Mouse (Mus musculus) midbrain, embryonic 13.5 days (tissue): ENCODE data around the gene Gm8113. TPM values are rescaled to one million over a fixed set of nuclear protein-coding genes. Genes with fewer than 3 reads are reported as not detected.
"Not testable (repeated sequence)": the region's sequence is repeated elsewhere in the genome, so short reads cannot be mapped to it uniquely, and the experiment has no call there.

Source experiments
- ATAC-seq: fragments of 200-750 bp; cut with Nextera tagmentation; 2 replicates; pipeline ENCODE4 v1.8.0; 2017; ENCODE audit warnings: mild to moderate bottlenecking, moderate TSS enrichment, moderate library complexity
- H3K27ac ChIP-seq: fragments of 300-500 bp; sonication (generic); 2 replicates; pipeline ENCODE4 v1.5.1; 2015; ENCODE audit warnings: inconsistent platforms, mild to moderate bottlenecking, moderate library complexity
- H3K27me3 ChIP-seq: fragments of 300-500 bp; sonication (generic); 2 replicates; pipeline ENCODE4 v1.6.1; 2015; ENCODE audit warnings: mild to moderate bottlenecking, inconsistent platforms
- H3K36me3 ChIP-seq: fragments of 300-500 bp; sonication (generic); 2 replicates; pipeline ENCODE4 v1.6.1; 2015; ENCODE audit warnings: mild to moderate bottlenecking, inconsistent platforms
- H3K4me1 ChIP-seq: fragments of 300-500 bp; sonication (generic); replicated peaks from 2 replicates; pipeline ENCODE4 v1.6.1; 2015; ENCODE audit warnings: inconsistent platforms
- H3K4me2 ChIP-seq: fragments of 300-500 bp; sonication (generic); replicated peaks from 2 replicates; pipeline ENCODE4 v1.6.1; 2015; ENCODE audit warnings: moderate library complexity, mild to moderate bottlenecking, inconsistent platforms
- H3K4me3 ChIP-seq: fragments of 300-500 bp; sonication (generic); replicated peaks from 2 replicates; pipeline ENCODE4 v1.5.1; 2015; ENCODE audit warnings: mild to moderate bottlenecking, inconsistent platforms
- H3K9ac ChIP-seq: fragments of 300-500 bp; sonication (generic); replicated peaks from 2 replicates; pipeline ENCODE4 v1.6.1; 2015; ENCODE audit warnings: mild to moderate bottlenecking, inconsistent platforms
- H3K9me3 ChIP-seq: fragments of 300-500 bp; sonication (generic); 2 replicates; pipeline ENCODE4 v1.6.1; 2016; ENCODE audit warnings: mild to moderate bottlenecking, inconsistent platforms
- WGBS: fragments of 180-500 bp; shearing (Covaris S2); methylation state at CpG from one replicate; pipeline ENCODE4 v1.1.7; 2015; 5-methylcytosine and 5-hydroxymethylcytosine counted together
- polyA plus RNA-seq: library from polyadenylated mRNA; unstranded; fragments of >200 nt; fragmentation: Nextera tagmentation; extraction: Ambion mirVana; gene quantifications from 2 replicates; pipeline ENCODE4 v1.2.1, GENCODE M21; 2015

The Gm8113 gene
- polyA plus RNA-seq, 1 experiment from 2014 or later, result 4.5 TPM

DNA sequence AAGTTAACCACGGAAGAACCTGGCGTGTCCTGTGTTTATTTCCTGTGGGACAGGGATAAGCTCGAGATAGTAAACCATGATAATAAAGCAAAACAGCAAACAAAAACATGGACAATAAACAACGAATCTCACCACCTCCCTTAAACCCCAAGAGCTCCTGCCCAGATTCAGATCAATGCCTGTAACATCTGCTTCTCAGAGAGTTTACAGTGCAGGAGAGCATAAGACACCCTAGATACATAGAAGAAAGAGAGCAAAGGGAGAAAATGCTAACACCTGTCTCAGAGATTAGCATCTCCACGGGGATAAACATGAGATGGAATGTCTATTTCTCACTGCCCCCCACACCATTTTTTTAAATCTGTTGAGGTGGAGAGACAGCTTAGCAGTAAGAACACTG is 8.2 kb downstream of the Gm8113 start:
- ATAC-seq, result 0 out of 2 replicates have a peak, but pooled peaks have one; percentile 62
- 48% methylated on average over 5 of the region's 5 CpGs for WGBS
- H3K4me1 ChIP-seq, H3K27me3 ChIP-seq, H3K4me2 ChIP-seq, H3K4me3 ChIP-seq, H3K36me3 ChIP-seq, H3K27ac ChIP-seq, H3K9ac ChIP-seq, H3K9me3 ChIP-seq: not testable (repeated sequence)

DNA sequence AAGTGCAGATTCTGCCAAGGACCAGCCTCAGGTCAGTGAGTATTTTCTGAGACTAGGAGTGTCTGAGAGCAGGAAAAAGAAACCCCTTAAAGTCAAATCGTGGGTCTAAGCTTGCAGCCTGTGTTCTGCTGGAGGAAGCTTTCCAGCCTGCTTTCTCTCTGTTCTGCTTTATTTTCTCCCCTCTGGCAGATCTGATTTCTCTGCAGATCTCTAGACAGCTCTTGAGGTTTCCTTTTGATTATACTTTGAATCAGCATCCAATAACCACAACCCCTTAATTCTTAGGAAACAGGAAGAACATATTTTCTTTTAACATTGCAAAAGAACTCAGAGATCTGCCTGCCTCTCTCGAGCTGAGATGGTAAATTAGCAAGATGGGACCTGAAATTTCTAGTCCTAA is 28.2 kb downstream of the Gm8113 start:
- not testable (repeated sequence) for H3K4me2 ChIP-seq, H3K4me1 ChIP-seq, H3K9ac ChIP-seq, H3K36me3 ChIP-seq, H3K27ac ChIP-seq, H3K27me3 ChIP-seq, H3K9me3 ChIP-seq, H3K4me3 ChIP-seq, ATAC-seq
- WGBS, result 74% methylated on average over 2 of the region's 2 CpGs

DNA sequence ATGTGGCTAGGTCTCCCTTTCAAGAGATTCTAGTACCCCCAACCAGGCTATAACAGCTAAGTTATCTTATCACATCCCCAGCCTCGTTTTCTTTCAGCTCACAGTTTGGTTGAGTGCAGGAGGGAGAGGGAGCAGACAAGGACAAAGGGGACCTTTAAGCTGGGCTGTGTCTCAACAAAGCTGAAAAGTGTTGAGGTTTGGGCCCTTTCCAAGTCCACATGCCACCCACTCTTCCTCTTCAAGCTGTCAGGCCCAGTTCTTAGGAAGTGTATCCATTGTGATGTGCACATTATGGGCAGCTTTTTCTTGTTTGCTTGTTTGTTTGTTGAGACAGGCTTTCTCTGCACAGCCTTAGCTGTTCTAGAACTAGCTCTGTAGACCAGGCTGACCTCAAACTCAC is 29.9 kb downstream of the Gm8113 start:
- not testable (repeated sequence) for H3K27me3 ChIP-seq, H3K4me2 ChIP-seq, H3K4me3 ChIP-seq, H3K27ac ChIP-seq, ATAC-seq, H3K4me1 ChIP-seq, H3K9me3 ChIP-seq, H3K9ac ChIP-seq, H3K36me3 ChIP-seq
- no CpG with 5 or more reads among the region's 1 CpGs for WGBS

DNA sequence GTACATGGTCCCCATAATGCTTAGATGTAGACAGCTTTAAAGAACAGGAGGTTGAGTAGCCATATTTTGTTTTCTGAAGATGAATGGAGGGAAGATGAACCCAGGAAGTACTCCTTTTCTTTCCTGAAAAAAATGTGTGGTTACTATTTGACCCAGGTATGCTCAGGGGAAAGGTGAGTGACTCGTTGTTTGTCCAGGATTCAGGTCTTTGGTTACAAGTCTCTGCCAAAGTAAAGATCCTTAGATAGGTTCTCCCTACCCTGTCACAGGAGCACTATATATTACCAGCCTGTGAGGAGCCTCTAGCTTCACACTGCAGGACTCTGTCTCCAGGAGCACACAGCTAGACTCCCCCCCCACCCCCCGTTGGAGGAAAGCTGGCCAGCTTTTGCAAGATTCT is 31.6 kb downstream of the Gm8113 start, which contains the start of gene Ang5:
Ang5 (plus strand) TSS at position 301 of the 400 bp plus-strand sequence.
- H3K27me3 ChIP-seq, H3K9me3 ChIP-seq, H3K27ac ChIP-seq, ATAC-seq, H3K36me3 ChIP-seq, H3K4me2 ChIP-seq, H3K4me1 ChIP-seq, H3K9ac ChIP-seq, H3K4me3 ChIP-seq: not testable (repeated sequence)
- no CpG with 5 or more reads among the region's 2 CpGs for WGBS

Other genes starting within 250 kb of the Gm8113 start
- gene Gm8165, start 248.2 kb upstream of the Gm8113 start, polyA plus RNA-seq, result not detected in 2 replicates
- gene Gm7324, start 227.6 kb upstream of the Gm8113 start, polyA plus RNA-seq, result 1.3 and 1.5 TPM in 2 replicates
- gene Gm16506, start 197.9 kb upstream of the Gm8113 start, polyA plus RNA-seq, result not detected in 2 replicates
- not detected in 2 replicates for gene Gm6526, start 177.5 kb upstream of the Gm8113 start, polyA plus RNA-seq
- gene Gm8180, start 140.6 kb upstream of the Gm8113 start, polyA plus RNA-seq, result not detected in 2 replicates
- not detected in 2 replicates for gene Ear1, start 49.9 kb upstream of the Gm8113 start, polyA plus RNA-seq
- not detected in 2 replicates for gene Ear10, start 1.8 kb upstream of the Gm8113 start, polyA plus RNA-seq
- not detected in 2 replicates for gene Ang5, start 31.7 kb downstream of the Gm8113 start, polyA plus RNA-seq
- gene Ang6, start 76.9 kb downstream of the Gm8113 start, polyA plus RNA-seq, result not detected in 2 replicates
- gene Ear2, start 177.3 kb downstream of the Gm8113 start, polyA plus RNA-seq, result not detected in 2 replicates
- gene Gm3327, start 198.5 kb downstream of the Gm8113 start, polyA plus RNA-seq, result not detected in 2 replicates